In the genomic region with DNA sequence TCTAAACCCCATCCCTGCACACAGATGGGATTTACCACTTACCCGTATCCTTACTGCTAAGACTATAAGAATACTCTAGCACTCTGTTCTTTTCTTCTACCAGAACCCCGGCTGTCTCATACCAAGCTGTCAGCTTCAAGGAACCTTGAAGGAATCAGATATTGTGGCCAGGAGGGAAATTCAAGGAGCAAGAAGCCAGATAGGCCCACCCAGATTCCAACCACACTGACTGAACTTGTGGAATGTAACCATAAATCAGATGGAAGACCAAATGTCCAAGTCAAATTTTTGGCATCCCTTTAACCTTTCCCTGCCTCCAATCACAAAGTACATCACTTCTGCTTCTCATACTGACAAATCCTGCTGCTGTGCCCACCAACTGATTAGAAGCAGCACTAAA, we compare ENCODE assay signal across 17 mouse cellular contexts. TPM values are rescaled to one million over a fixed set of nuclear protein-coding genes. Genes with fewer than 3 reads are reported as not detected.
DNase-seq lines count a peak whose midpoint lies in the region; ATAC-seq and TF ChIP-seq lines count a peak whose summit lies in the region.
"Had no signal": no experiment of that assay in that cellular context is flagged by ENCODE, and none has a peak within 500 bp of the region (broad histone marks: within the 10 kb centered on the region; RNA-seq: fewer than 3 reads in every experiment).

No protein-coding gene starts in this region.

- ATAC-seq in kidney, embryonic 14.5 days (ENCODE audit: low FRiP score, low TSS enrichment), result peak; percentile 84
- ATAC-seq in limb, embryonic 14.5 days (ENCODE audit: low FRiP score, low read depth), result no peak
- ATAC-seq: forebrain, embryonic 14.5 days had no signal

- no peak for TF ChIP-seq CTCF in embryonic fibroblast, embryonic 13.5 days (IDR thresholded peaks at IDR 0.05; ENCODE audit: borderline replicate concordance, insufficient read depth, low read length)

- TF ChIP-seq POLR2A in limb, embryonic 14.5 days (IDR thresholded peaks at IDR 0.05; ENCODE audit: borderline replicate concordance, extremely low read depth, insufficient read depth, insufficient read length), result no peak
- no peak for TF ChIP-seq POLR2A in embryonic fibroblast, embryonic 13.5 days (IDR thresholded peaks at IDR 0.05; ENCODE audit: low read depth, low read length)

- 42% methylated on average over 2 of the region's 2 CpGs for WGBS in kidney, embryonic 14.5 days
- 74% methylated on average over 2 of the region's 2 CpGs for WGBS in limb, embryonic 14.5 days
- 84% methylated on average over 2 of the region's 2 CpGs for WGBS in limb, embryonic 10.5 days

- H3K4me2 ChIP-seq in kidney, embryonic 14.5 days (replicated peaks; ENCODE audit: low read depth, low read length), result no peak overlapping the region
- no peak overlapping the region for H3K4me2 ChIP-seq in limb, embryonic 14.5 days (replicated peaks; ENCODE audit: low read depth, low read length, severe bottlenecking)
- H3K4me2 ChIP-seq: heart, embryonic 12.5 days; hindbrain, embryonic 15.5 days had no signal

- no peaks in the 10 kb centered on the region for H3K4me1 ChIP-seq in kidney, embryonic 14.5 days (ENCODE audit: control insufficient read depth, insufficient read depth, low read length)
- H3K4me1 ChIP-seq in limb, embryonic 14.5 days (ENCODE audit: control insufficient read depth, insufficient read depth, low read length), result no peaks in the 10 kb centered on the region
- no peaks in the 10 kb centered on the region for H3K4me1 ChIP-seq in limb, embryonic 10.5 days
- H3K4me1 ChIP-seq in embryonic fibroblast, embryonic 13.5 days (ENCODE audit: control insufficient read depth, insufficient read depth, low read length), result peaks cover 21% of the 10 kb centered on the region
- H3K4me1 ChIP-seq: heart, embryonic 12.5 days; hindbrain, embryonic 10.5 days; hindbrain, embryonic 15.5 days had no signal

- no peak overlapping the region for H3K4me3 ChIP-seq in kidney, embryonic 14.5 days (ENCODE audit: low read length)
- H3K4me3 ChIP-seq in limb, embryonic 14.5 days (replicated peaks; ENCODE audit: low read length), result no peak overlapping the region
- H3K4me3 ChIP-seq in limb, embryonic 10.5 days, result no peak overlapping the region
- no peak overlapping the region for H3K4me3 ChIP-seq in embryonic fibroblast, embryonic 13.5 days (ENCODE audit: insufficient read depth, low read length)
- H3K4me3 ChIP-seq: gastrocnemius, adult 2 months; heart, embryonic 12.5 days; hindbrain, embryonic 10.5 days; hindbrain, embryonic 15.5 days had no signal

- H3K9ac ChIP-seq in kidney, embryonic 14.5 days (ENCODE audit: low read depth, low read length), result no peak overlapping the region
- H3K9ac ChIP-seq in limb, embryonic 14.5 days (ENCODE audit: low read depth, low read length, severe bottlenecking), result no peak overlapping the region
- H3K9ac ChIP-seq: heart, embryonic 12.5 days; hindbrain, embryonic 15.5 days had no signal

- no peaks in the 10 kb centered on the region for H3K36me3 ChIP-seq in kidney, embryonic 14.5 days (ENCODE audit: control insufficient read depth, insufficient read depth, low read length)
- no peaks in the 10 kb centered on the region for H3K36me3 ChIP-seq in limb, embryonic 14.5 days (ENCODE audit: control insufficient read depth, insufficient read depth, low read length)
- H3K36me3 ChIP-seq in limb, embryonic 10.5 days, result no peaks in the 10 kb centered on the region
- H3K36me3 ChIP-seq: heart, embryonic 12.5 days; hindbrain, embryonic 10.5 days; hindbrain, embryonic 15.5 days had no signal

- no peak for DNase-seq in kidney, adult 8-10 months
- DNase-seq in limb, embryonic 14.5 days (ENCODE audit: low spot score), result peak; percentile 14
- DNase-seq in limb, embryonic 10.5 days (ENCODE audit: low spot score), result no peak
- no peak for DNase-seq in layer of hippocampus, adult 9-10 months (ENCODE audit: low spot score)
- no peak for DNase-seq in lung, adult 18-20 months
- DNase-seq: adrenal gland, adult 2 months; adrenal gland, postnatal 36 days; cerebellum, adult 2 months; cerebellum, postnatal 10 days; gastrocnemius, adult 2 months; gastrocnemius, postnatal 25 days had no signal

- no peaks in the 10 kb centered on the region for H3K9me3 ChIP-seq in kidney, embryonic 14.5 days (ENCODE audit: control insufficient read depth, low read length)
- H3K9me3 ChIP-seq in limb, embryonic 14.5 days (ENCODE audit: control insufficient read depth, low read length), result no peaks in the 10 kb centered on the region
- H3K9me3 ChIP-seq in limb, embryonic 10.5 days (replicated peaks), result no peaks in the 10 kb centered on the region
- H3K9me3 ChIP-seq: heart, embryonic 12.5 days; hindbrain, embryonic 10.5 days; hindbrain, embryonic 15.5 days had no signal

- H3K27ac ChIP-seq in kidney, embryonic 14.5 days (ENCODE audit: low read depth, low read length), result no peak overlapping the region
- no peak overlapping the region for H3K27ac ChIP-seq in limb, embryonic 14.5 days (replicated peaks; ENCODE audit: low read depth, low read length)
- no peak overlapping the region for H3K27ac ChIP-seq in limb, embryonic 10.5 days
- H3K27ac ChIP-seq in embryonic fibroblast, embryonic 13.5 days (ENCODE audit: insufficient read depth, low read length), result peak overlapping the region; percentile 98
- H3K27ac ChIP-seq: gastrocnemius, adult 2 months; hindbrain, embryonic 10.5 days; hindbrain, embryonic 15.5 days had no signal

- H3K27me3 ChIP-seq in kidney, embryonic 14.5 days (ENCODE audit: control insufficient read depth, insufficient read depth, low read length), result no peaks in the 10 kb centered on the region
- no peaks in the 10 kb centered on the region for H3K27me3 ChIP-seq in limb, embryonic 14.5 days (ENCODE audit: control insufficient read depth, insufficient read depth, low read length)
- H3K27me3 ChIP-seq in limb, embryonic 10.5 days (ENCODE audit: low read depth, poor library complexity, severe bottlenecking), result no peaks in the 10 kb centered on the region
- H3K27me3 ChIP-seq: heart, embryonic 12.5 days; hindbrain, embryonic 15.5 days had no signal

RNA-seq across cellular contexts. Expression of a gene that starts 6.4 kb away (rescaled TPM):
- polyA plus RNA-seq in kidney, embryonic 14.5 days (2014; fragmentation: Nextera tagmentation; extraction: Ambion mirVana), result 3.6 and 5.0 TPM in 2 replicates
- 1.1 and 1.3 TPM in 2 replicates for polyA plus RNA-seq in limb, embryonic 14.5 days (2012; rRNA removed)
- 1.1 and 1.5 TPM in 2 replicates for polyA plus RNA-seq in limb, embryonic 14.5 days (2014; fragmentation: Nextera tagmentation; extraction: Ambion mirVana)
- 0.79 and 1.9 TPM in 2 replicates for polyA plus RNA-seq in limb, embryonic 10.5 days (2016; fragmentation: Nextera tagmentation; extraction: Ambion mirVana)
- polyA plus RNA-seq in embryonic fibroblast, embryonic 13.5 days (2011; ENCODE audit: insufficient read length, low read depth, missing spikeins), result 11.3 and 26.4 TPM in 2 replicates
- polyA plus RNA-seq: adrenal gland, adult 2 months had no signal

RNA-seq across cellular contexts. Expression of a gene that starts 41.2 kb away (rescaled TPM):
- 71.3 and 78.2 TPM in 2 replicates for polyA plus RNA-seq in kidney, embryonic 14.5 days (2014; fragmentation: Nextera tagmentation; extraction: Ambion mirVana)
- 153 and 219 TPM in 2 replicates for polyA plus RNA-seq in limb, embryonic 14.5 days (2012; rRNA removed)
- polyA plus RNA-seq in limb, embryonic 14.5 days (2014; fragmentation: Nextera tagmentation; extraction: Ambion mirVana), result 77.9 and 88.7 TPM in 2 replicates
- polyA plus RNA-seq in limb, embryonic 10.5 days (2016; fragmentation: Nextera tagmentation; extraction: Ambion mirVana), result 33.9 and 37.6 TPM in 2 replicates
- 262 and 295 TPM in 2 replicates for polyA plus RNA-seq in embryonic fibroblast, embryonic 13.5 days (2011; ENCODE audit: insufficient read length, low read depth, missing spikeins)

RNA-seq across cellular contexts. Expression of a gene that starts 54.0 kb away (rescaled TPM):
- polyA plus RNA-seq in kidney, embryonic 14.5 days (2014; fragmentation: Nextera tagmentation; extraction: Ambion mirVana), result 75.4 and 89.7 TPM in 2 replicates
- 26.2 and 35.8 TPM in 2 replicates for polyA plus RNA-seq in limb, embryonic 14.5 days (2012; rRNA removed)
- 54.4 and 61.1 TPM in 2 replicates for polyA plus RNA-seq in limb, embryonic 14.5 days (2014; fragmentation: Nextera tagmentation; extraction: Ambion mirVana)
- polyA plus RNA-seq in limb, embryonic 10.5 days (2016; fragmentation: Nextera tagmentation; extraction: Ambion mirVana), result 55.9 and 66.0 TPM in 2 replicates
- polyA plus RNA-seq in embryonic fibroblast, embryonic 13.5 days (2011; ENCODE audit: insufficient read length, low read depth, missing spikeins), result 45.3 and 46.1 TPM in 2 replicates
- polyA plus RNA-seq: adrenal gland, adult 2 months had no signal
